Mouse (Mus musculus) intestine, embryonic 16.5 days (tissue): ENCODE measurements around the gene Tmem51. TPM values are rescaled to one million over a fixed set of nuclear protein-coding genes. Genes with fewer than 3 reads are reported as not detected.

Experiments
- ATAC-seq: fragments of 200-750 bp; cut with Nextera tagmentation; 2 replicates; pipeline ENCODE4 v1.8.0; 2017; ENCODE audit warnings: moderate TSS enrichment, moderate library complexity
- H3K27ac ChIP-seq: fragments of 300-500 bp; sonication (generic); 2 replicates; pipeline ENCODE4 v1.5.1; 2014; ENCODE audit warnings: mild to moderate bottlenecking, low read length
- H3K27me3 ChIP-seq: fragments of 300-500 bp; sonication (generic); replicated peaks from 2 replicates; pipeline ENCODE4 v1.6.1; 2014; ENCODE audit warnings: low read length, control low read depth, mixed read lengths; ENCODE audit not compliant: control insufficient read depth, insufficient read depth
- H3K36me3 ChIP-seq: fragments of 300-500 bp; sonication (generic); 2 replicates; pipeline ENCODE4 v1.6.1; 2014; ENCODE audit warnings: low read length, control low read depth; ENCODE audit not compliant: control insufficient read depth, insufficient read depth
- H3K4me1 ChIP-seq: fragments of 300-500 bp; sonication (generic); 2 replicates; pipeline ENCODE4 v1.6.1; 2014; ENCODE audit warnings: low read length, control low read depth, mixed read lengths; ENCODE audit not compliant: control insufficient read depth, insufficient read depth
- H3K4me2 ChIP-seq: fragments of 300-500 bp; sonication (generic); 2 replicates; pipeline ENCODE4 v1.6.1; 2014; ENCODE audit warnings: low read depth, low read length, control low read depth
- H3K4me3 ChIP-seq: fragments of 300-500 bp; sonication (generic); 2 replicates; pipeline ENCODE4 v1.5.1; 2014; ENCODE audit warnings: mild to moderate bottlenecking, low read length
- H3K9ac ChIP-seq: fragments of 300-500 bp; sonication (generic); 2 replicates; pipeline ENCODE4 v1.6.1; 2014; ENCODE audit warnings: low read depth, low read length
- H3K9me3 ChIP-seq: fragments of 300-500 bp; sonication (generic); 2 replicates; pipeline ENCODE4 v1.6.1; 2016; ENCODE audit warnings: low read length, control low read depth; ENCODE audit not compliant: control insufficient read depth
- WGBS: fragments of 180-500 bp; shearing (Covaris S2); extraction: QIAGEN DNeasy Blood & Tissue Kit; methylation state at CpG from one replicate; pipeline ENCODE4 v1.1.7; 2014; 5-methylcytosine and 5-hydroxymethylcytosine counted together
- polyA plus RNA-seq: library from polyadenylated mRNA; unstranded; fragments of >200 nt; fragmentation: Nextera tagmentation; extraction: Ambion mirVana; gene quantifications from 2 replicates; pipeline ENCODE4 v1.2.1, GENCODE M21; 2015

The Tmem51 gene
- polyA plus RNA-seq, 1 experiment from 2014 or later = 160 TPM

- ATAC-seq = peak; percentile 19; the same call in 1 of the 2 replicates
- H3K4me2 ChIP-seq = no peak overlapping the region
- H3K27ac ChIP-seq = peak overlapping the region; percentile 80
- no peak overlapping the region for H3K4me3 ChIP-seq
- H3K27me3 ChIP-seq = no peaks in the 10 kb centered on the region
- WGBS = 29% methylated on average over 1 of the region's 1 CpGs
- no peaks in the 10 kb centered on the region for H3K36me3 ChIP-seq
- H3K9ac ChIP-seq = no peak overlapping the region
- no peaks in the 10 kb centered on the region for H3K9me3 ChIP-seq
- H3K4me1 ChIP-seq = peaks cover 65% of the 10 kb centered on the region
Measured at GRCm38 (mm10) chr4:142076883-142077282, 7.2 kb downstream of the Tmem51 start.

- no peak for ATAC-seq
- Histone ChIP-seq H3K36me3 (no peaks in the 10 kb centered on the region), H3K9ac (no peak overlapping the region), H3K4me1 (peaks cover 65% of the 10 kb centered on the region), H3K27me3 (no peaks in the 10 kb centered on the region), H3K4me2 (no peak overlapping the region), H3K4me3 (no peak overlapping the region), H3K9me3 (no peaks in the 10 kb centered on the region), H3K27ac (no peak overlapping the region)
- 77% methylated on average over 11 of the region's 11 CpGs for WGBS
Measured at GRCm38 (mm10) chr4:142075931-142076330, 8.2 kb downstream of the Tmem51 start.

GRCm38 (mm10) chr4:142074060-142074732, 9.9 kb downstream of the Tmem51 start:
- 62% methylated on average over 13 of the region's 13 CpGs for WGBS
- ATAC-seq = no peak
- H3K4me3 ChIP-seq = no peak overlapping the region
- no peak overlapping the region for H3K9ac ChIP-seq
- H3K4me2 ChIP-seq = no peak overlapping the region
- H3K36me3 ChIP-seq = no peaks in the 10 kb centered on the region
- no peaks in the 10 kb centered on the region for H3K27me3 ChIP-seq
- H3K27ac ChIP-seq = no peak overlapping the region
- H3K9me3 ChIP-seq = no peaks in the 10 kb centered on the region
- H3K4me1 ChIP-seq = peaks cover 56% of the 10 kb centered on the region

GRCm38 (mm10) chr4:142071243-142071991, 12.7 kb downstream of the Tmem51 start:
- H3K4me1 ChIP-seq = peaks cover 47% of the 10 kb centered on the region
- H3K27me3 ChIP-seq = no peaks in the 10 kb centered on the region
- peak; percentile 32 for ATAC-seq
- peak overlapping the region; percentile 29; the same call in 1 of the 2 replicates for H3K4me2 ChIP-seq
- no peaks in the 10 kb centered on the region for H3K9me3 ChIP-seq
- H3K27ac ChIP-seq = peak overlapping the region; percentile 86
- WGBS = 22% methylated on average over 18 of the region's 18 CpGs
- peak overlapping the region; percentile 36; the same call in 1 of the 2 replicates for H3K9ac ChIP-seq
- no peak overlapping the region for H3K4me3 ChIP-seq
- no peaks in the 10 kb centered on the region for H3K36me3 ChIP-seq

- WGBS = 22% methylated on average over 8 of the region's 8 CpGs
- no peak overlapping the region for H3K4me3 ChIP-seq
- peaks cover 47% of the 10 kb centered on the region for H3K4me1 ChIP-seq
- peak; percentile 44 for ATAC-seq
- no peaks in the 10 kb centered on the region for H3K36me3 ChIP-seq
- peak overlapping the region; percentile 29 for H3K4me2 ChIP-seq
- H3K27ac ChIP-seq = peak overlapping the region; percentile 86
- H3K27me3 ChIP-seq = no peaks in the 10 kb centered on the region
- H3K9me3 ChIP-seq = no peaks in the 10 kb centered on the region
- H3K9ac ChIP-seq = peak overlapping the region; percentile 36; the same call in 1 of the 2 replicates
Measured at GRCm38 (mm10) chr4:142070840-142071239, 13.3 kb downstream of the Tmem51 start.

GRCm38 (mm10) chr4:142068899-142069812, 14.9 kb downstream of the Tmem51 start:
- Histone ChIP-seq H3K36me3 (no peaks in the 10 kb centered on the region), H3K4me1 (peaks cover 51% of the 10 kb centered on the region), H3K9ac (no peak overlapping the region), H3K4me2 (no peak overlapping the region), H3K9me3 (no peaks in the 10 kb centered on the region), H3K4me3 (no peak overlapping the region), H3K27ac (no peak overlapping the region), H3K27me3 (no peaks in the 10 kb centered on the region)
- no peak for ATAC-seq
- WGBS = 46% methylated on average over 18 of the region's 18 CpGs

- ATAC-seq = no peak
- no peaks in the 10 kb centered on the region for H3K36me3 ChIP-seq
- peaks cover 66% of the 10 kb centered on the region for H3K4me1 ChIP-seq
- H3K4me2 ChIP-seq = no peak overlapping the region
- peak overlapping the region; percentile 79 for H3K27ac ChIP-seq
- no peak overlapping the region for H3K9ac ChIP-seq
- H3K27me3 ChIP-seq = no peaks in the 10 kb centered on the region
- no peak overlapping the region for H3K4me3 ChIP-seq
- WGBS = 43% methylated on average over 4 of the region's 4 CpGs
- no peaks in the 10 kb centered on the region for H3K9me3 ChIP-seq
Measured at GRCm38 (mm10) chr4:142066576-142066975, 17.5 kb downstream of the Tmem51 start.

GRCm38 (mm10) chr4:142065835-142066234, 18.3 kb downstream of the Tmem51 start:
- 35% methylated on average over 6 of the region's 6 CpGs for WGBS
- peak; percentile 29 for ATAC-seq
- peak overlapping the region; percentile 79 for H3K27ac ChIP-seq
- no peak overlapping the region for H3K4me2 ChIP-seq
- peak overlapping the region; percentile 17; the same call in 1 of the 2 replicates for H3K9ac ChIP-seq
- H3K4me1 ChIP-seq = peaks cover 66% of the 10 kb centered on the region
- H3K4me3 ChIP-seq = no peak overlapping the region
- no peaks in the 10 kb centered on the region for H3K9me3 ChIP-seq
- H3K36me3 ChIP-seq = no peaks in the 10 kb centered on the region
- H3K27me3 ChIP-seq = no peaks in the 10 kb centered on the region

GRCm38 (mm10) chr4:142065270-142065669, 18.8 kb downstream of the Tmem51 start:
- peak overlapping the region; percentile 79 for H3K27ac ChIP-seq
- H3K4me1 ChIP-seq = peaks cover 66% of the 10 kb centered on the region
- H3K36me3 ChIP-seq = no peaks in the 10 kb centered on the region
- H3K9me3 ChIP-seq = no peaks in the 10 kb centered on the region; the same call in 1 of the 2 replicates
- H3K9ac ChIP-seq = no peak overlapping the region
- 34% methylated on average over 8 of the region's 8 CpGs for WGBS
- peak; percentile 21 for ATAC-seq
- no peak overlapping the region for H3K4me3 ChIP-seq
- no peaks in the 10 kb centered on the region for H3K27me3 ChIP-seq
- no peak overlapping the region for H3K4me2 ChIP-seq
